Mouse (Mus musculus) heart, embryonic 10.5 days (tissue): ENCODE measurements at regions not wholly inside any gene's neighbourhood (a gene's known extent, or its start where the extent isn't known, plus 50 kb on each side); places are given as distances from the start of the nearest gene placed in this dataset.

ENCODE experiments used
- DNase-seq: peaks from one replicate; pipeline ENCODE4 v3.0.0-alpha.2; 2017; ENCODE audit warnings: low spot score
- H3K27ac ChIP-seq: fragments of 300-500 bp; sonication (generic); 2 replicates; pipeline ENCODE4 v1.5.1; 2016; ENCODE audit warnings: mild to moderate bottlenecking
- H3K27me3 ChIP-seq: fragments of 300-500 bp; sonication (generic); 2 replicates; pipeline ENCODE4 v1.6.1; 2016; ENCODE audit warnings: mild to moderate bottlenecking; ENCODE audit not compliant: poor library complexity, insufficient read depth, severe bottlenecking
- H3K36me3 ChIP-seq: fragments of 300-500 bp; sonication (generic); 2 replicates; pipeline ENCODE4 v1.6.1; 2016; ENCODE audit warnings: mild to moderate bottlenecking, moderate library complexity
- H3K4me1 ChIP-seq: fragments of 300-500 bp; sonication (generic); 2 replicates; pipeline ENCODE4 v1.6.1; 2016; ENCODE audit warnings: mild to moderate bottlenecking
- H3K4me3 ChIP-seq: fragments of 300-500 bp; sonication (generic); 2 replicates; pipeline ENCODE4 v1.5.1; 2016; ENCODE audit warnings: mild to moderate bottlenecking, moderate library complexity
- H3K9me3 ChIP-seq: fragments of 300-500 bp; sonication (generic); 2 replicates; pipeline ENCODE4 v1.6.1; 2016; ENCODE audit warnings: mild to moderate bottlenecking, moderate library complexity
- WGBS: fragments of 180-500 bp; shearing (Covaris S2); methylation state at CpG from one replicate; pipeline ENCODE4 v1.1.7; 2016; 5-methylcytosine and 5-hydroxymethylcytosine counted together

DNA sequence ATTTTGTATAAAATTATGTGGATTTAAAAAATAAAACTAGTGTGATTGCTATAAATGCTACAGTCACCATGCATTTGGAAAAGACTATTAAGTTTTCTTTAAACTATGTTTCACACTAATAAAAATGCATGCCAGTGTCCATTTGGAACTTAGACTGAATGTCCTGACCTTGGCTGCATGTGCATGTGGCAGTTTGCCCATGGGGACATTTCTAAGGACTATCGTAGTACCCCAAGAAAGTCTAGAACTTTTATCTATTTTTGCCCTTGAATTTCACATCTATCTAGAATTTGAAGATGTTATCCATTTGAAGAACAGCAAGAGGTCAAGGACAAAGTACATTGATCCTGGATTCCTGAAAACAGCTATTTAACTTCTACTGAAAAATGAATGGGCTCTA is 745.9 kb downstream of the Tmem182 start:
- H3K27me3 ChIP-seq: no peaks in the 10 kb centered on the region
- H3K4me3 ChIP-seq: no peak overlapping the region
- no peak for DNase-seq
- no peaks in the 10 kb centered on the region for H3K9me3 ChIP-seq
- H3K27ac ChIP-seq: no peak overlapping the region
- H3K4me1 ChIP-seq: no peaks in the 10 kb centered on the region
- 89% methylated on average over 1 of the region's 1 CpGs for WGBS
- H3K36me3 ChIP-seq: no peaks in the 10 kb centered on the region

DNA sequence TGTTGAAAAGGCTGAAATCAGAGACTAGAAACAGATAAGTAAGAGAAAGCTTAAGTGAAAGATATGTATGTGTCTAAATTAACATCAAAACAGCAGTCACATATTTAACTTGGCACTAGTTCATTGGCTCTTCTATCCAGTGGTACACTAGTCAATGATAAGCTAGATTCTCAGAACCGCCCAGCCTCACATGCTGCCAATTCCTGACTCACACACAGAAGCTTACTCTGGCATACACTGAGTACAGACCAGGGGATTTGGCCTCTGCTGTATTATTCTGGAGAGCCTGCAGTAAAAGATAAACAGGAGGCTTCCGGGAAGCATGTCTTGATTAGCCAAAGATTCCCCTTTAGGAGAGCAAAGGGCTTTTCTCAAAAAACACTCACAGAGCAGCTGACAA is 750.2 kb downstream of the Tmem182 start:
- Histone ChIP-seq H3K27ac (no peak overlapping the region), H3K36me3 (no peaks in the 10 kb centered on the region), H3K27me3 (no peaks in the 10 kb centered on the region), H3K9me3 (no peaks in the 10 kb centered on the region), H3K4me1 (no peaks in the 10 kb centered on the region), H3K4me3 (no peak overlapping the region)
- 42% methylated on average over 2 of the region's 2 CpGs for WGBS
- DNase-seq: no peak

DNA sequence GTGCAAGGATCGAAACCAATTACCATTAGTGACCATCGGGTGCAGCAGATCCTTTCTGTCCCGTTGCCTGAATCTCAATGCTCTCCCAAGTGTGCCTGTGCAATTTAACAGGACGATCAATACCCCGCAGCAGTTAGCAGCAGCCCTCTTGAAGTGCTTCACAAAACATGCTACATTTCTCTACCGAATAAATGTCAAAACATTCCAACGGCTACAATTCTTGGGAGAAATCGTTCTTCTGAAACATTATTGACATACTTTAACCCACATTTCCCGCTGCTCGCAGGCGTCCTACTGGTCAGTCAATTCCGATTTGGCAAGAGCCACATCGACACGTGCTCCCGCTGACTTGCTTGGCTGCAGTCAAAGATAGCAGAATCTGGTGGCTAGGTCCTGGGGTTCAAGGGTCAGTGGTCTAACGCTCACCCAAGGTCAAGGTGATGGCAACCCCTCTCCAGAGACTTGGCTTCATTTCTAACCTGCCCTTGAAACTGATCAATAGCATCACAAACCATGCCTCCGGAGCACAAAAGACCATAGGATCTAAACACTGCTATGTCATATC is 753.8 kb downstream of the Tmem182 start:
- Histone ChIP-seq H3K9me3 (no peaks in the 10 kb centered on the region), H3K4me3 (no peak overlapping the region), H3K27ac (no peak overlapping the region), H3K4me1 (no peaks in the 10 kb centered on the region), H3K27me3 (no peaks in the 10 kb centered on the region), H3K36me3 (no peaks in the 10 kb centered on the region)
- 85% methylated on average over 17 of the region's 17 CpGs for WGBS
- no peak for DNase-seq

- no peaks in the 10 kb centered on the region for H3K4me1 ChIP-seq
- no peak overlapping the region for H3K27ac ChIP-seq
- no peaks in the 10 kb centered on the region for H3K9me3 ChIP-seq
- no peak overlapping the region for H3K4me3 ChIP-seq
- DNase-seq: no peak
- WGBS: 85% methylated on average over 3 of the region's 3 CpGs
- no peaks in the 10 kb centered on the region for H3K27me3 ChIP-seq
- no peaks in the 10 kb centered on the region for H3K36me3 ChIP-seq
These were observed 754.6 kb downstream of the Tmem182 start for GRCm38 (mm10) chr1:41559991-41560390.

DNA sequence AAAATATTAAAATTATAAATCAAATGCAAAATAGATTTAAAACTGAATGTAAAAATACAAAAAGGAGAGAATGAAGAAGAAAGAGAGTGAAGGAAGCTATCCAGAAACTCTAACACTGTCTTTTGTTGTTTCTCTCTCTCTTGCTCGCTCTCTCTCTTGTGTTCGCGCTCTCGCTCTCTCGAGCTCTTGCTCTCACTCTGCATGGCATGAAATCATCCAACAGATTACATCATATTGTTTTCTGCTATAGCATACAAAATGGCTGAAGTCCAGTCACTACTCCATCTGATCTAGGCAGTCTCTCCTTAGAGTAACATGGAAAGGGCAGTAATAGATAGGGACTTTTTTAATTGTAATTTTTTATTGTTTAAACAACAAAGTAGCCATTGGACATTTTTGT is 798.1 kb downstream of the Tmem182 start:
- Histone ChIP-seq H3K27ac (no peak overlapping the region), H3K27me3 (no peaks in the 10 kb centered on the region), H3K4me3 (no peak overlapping the region), H3K4me1 (no peaks in the 10 kb centered on the region), H3K36me3 (no peaks in the 10 kb centered on the region), H3K9me3 (no peaks in the 10 kb centered on the region)
- 93% methylated on average over 5 of the region's 5 CpGs for WGBS
- no peak for DNase-seq

- H3K36me3 ChIP-seq: no peaks in the 10 kb centered on the region
- H3K27ac ChIP-seq: no peak overlapping the region
- H3K4me1 ChIP-seq: no peaks in the 10 kb centered on the region
- 84% methylated on average over 14 of the region's 14 CpGs for WGBS
- no peak overlapping the region for H3K4me3 ChIP-seq
- H3K9me3 ChIP-seq: no peaks in the 10 kb centered on the region
- no peak for DNase-seq
- no peaks in the 10 kb centered on the region for H3K27me3 ChIP-seq
These were observed 799.8 kb downstream of the Tmem182 start for GRCm38 (mm10) chr1:41604996-41605747.

DNA sequence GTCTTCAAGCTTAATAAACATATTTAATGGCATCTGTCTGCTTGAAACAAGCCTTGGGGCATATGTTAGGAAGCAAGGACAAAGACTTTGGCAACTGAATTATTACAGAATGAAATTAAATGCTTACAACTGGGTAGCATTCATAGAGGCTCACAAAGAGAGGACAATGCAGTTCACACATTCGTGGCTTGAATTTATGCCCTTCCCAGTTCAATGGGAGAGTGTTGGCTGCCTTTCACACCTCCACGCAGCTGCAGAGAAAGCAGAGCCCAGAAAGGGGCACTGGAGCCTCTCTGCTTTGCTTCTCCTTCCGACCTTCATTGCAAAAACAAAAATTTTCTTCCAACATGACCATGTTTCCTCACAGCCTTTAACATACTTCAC is 800.3 kb downstream of the Tmem182 start:
- Histone ChIP-seq H3K36me3 (no peaks in the 10 kb centered on the region), H3K27me3 (no peaks in the 10 kb centered on the region), H3K27ac (no peak overlapping the region), H3K4me1 (no peaks in the 10 kb centered on the region), H3K9me3 (no peaks in the 10 kb centered on the region), H3K4me3 (no peak overlapping the region)
- DNase-seq: no peak
- WGBS: 45% methylated on average over 3 of the region's 3 CpGs

DNA sequence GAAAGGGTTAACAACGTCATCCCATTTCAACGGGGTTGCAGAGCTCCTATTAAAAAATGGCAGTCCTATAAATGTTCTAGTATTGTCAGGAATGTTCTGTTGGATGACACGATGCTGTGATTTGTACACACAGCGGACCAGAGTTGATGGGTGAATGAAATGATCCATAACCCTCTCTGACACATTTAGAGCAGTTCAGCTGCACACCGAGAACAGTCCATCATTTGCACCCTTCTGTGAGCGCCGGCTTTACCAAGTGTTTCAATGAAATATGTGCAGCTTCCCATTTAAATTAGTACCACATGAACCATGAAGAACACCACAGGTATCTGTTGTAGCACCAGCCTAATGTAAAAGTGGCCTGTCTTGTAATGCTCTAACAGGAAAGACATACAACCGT is 805.4 kb downstream of the Tmem182 start:
- Histone ChIP-seq H3K4me3 (no peak overlapping the region), H3K27ac (no peak overlapping the region), H3K36me3 (no peaks in the 10 kb centered on the region), H3K4me1 (no peaks in the 10 kb centered on the region), H3K27me3 (no peaks in the 10 kb centered on the region), H3K9me3 (no peaks in the 10 kb centered on the region)
- DNase-seq: no peak
- 82% methylated on average over 8 of the region's 8 CpGs for WGBS

GRCm38 (mm10) chr1:41651804-41652203 is 846.4 kb downstream of the Tmem182 start:
- Histone ChIP-seq H3K27me3 (no peaks in the 10 kb centered on the region), H3K4me1 (no peaks in the 10 kb centered on the region; the same call in 1 of the 2 replicates), H3K36me3 (no peaks in the 10 kb centered on the region), H3K4me3 (no peak overlapping the region), H3K9me3 (no peaks in the 10 kb centered on the region), H3K27ac (no peak overlapping the region)
- no peak for DNase-seq
- 77% methylated on average over 9 of the region's 9 CpGs for WGBS

DNA sequence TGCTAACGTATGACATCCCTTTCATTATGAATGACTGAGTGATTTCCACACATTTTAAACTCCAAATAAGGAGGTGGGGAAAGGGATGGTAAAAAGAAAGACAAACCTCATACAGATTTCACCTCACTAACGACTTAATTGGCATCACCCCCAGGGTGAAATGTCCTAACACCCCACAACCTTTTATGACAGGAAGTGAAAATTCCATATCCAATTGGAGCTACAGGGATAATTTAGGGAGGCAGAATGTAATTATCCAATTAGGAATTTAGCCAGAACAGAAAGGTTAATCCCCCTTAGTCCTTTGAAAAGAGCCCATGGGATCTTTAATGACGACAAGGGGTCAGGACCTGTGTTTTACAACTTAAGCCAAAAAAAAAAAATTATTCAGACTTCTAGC is 846.8 kb downstream of the Tmem182 start:
- no peak for DNase-seq
- no peaks in the 10 kb centered on the region; the same call in 1 of the 2 replicates for H3K4me1 ChIP-seq
- WGBS: 62% methylated on average over 3 of the region's 3 CpGs
- H3K36me3 ChIP-seq: no peaks in the 10 kb centered on the region
- no peaks in the 10 kb centered on the region for H3K27me3 ChIP-seq
- no peaks in the 10 kb centered on the region for H3K9me3 ChIP-seq
- no peak overlapping the region for H3K4me3 ChIP-seq
- no peak overlapping the region for H3K27ac ChIP-seq

DNA sequence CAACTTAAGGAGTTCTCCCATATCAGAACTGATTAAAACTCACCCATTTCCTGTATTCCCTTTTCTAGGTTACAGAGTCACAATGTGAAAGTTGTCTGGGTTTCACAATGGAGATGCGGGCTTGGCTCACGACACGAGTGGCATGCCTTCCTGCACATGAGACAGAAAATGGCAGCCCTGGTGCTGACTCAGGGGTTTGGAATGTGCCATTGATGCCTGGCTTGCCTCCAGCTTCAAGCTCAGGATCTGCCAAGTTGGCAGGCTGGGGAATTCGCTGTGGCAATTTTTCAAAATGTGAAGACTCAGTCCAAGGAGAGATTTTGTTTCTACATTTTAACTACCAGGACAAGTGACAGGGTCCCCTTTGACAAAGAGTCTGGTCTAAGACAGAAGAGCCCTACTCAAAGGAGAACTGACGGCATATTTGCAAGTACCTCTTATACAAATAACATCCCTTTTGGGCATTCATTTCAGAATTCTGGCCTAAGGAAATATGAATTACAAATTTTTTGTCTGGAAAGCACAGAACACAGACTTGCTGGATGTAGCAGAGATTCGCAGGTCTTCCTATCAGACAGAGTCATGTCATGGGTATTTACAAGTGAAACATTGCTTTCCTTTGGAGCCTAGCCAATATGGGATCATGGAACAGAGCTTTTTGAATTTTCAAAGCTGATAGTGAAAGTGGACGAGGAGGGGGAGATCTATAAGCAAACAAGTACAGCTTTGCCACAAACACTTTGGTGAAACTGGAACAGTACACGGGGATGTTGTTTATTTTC is 847.4 kb downstream of the Tmem182 start:
- no peaks in the 10 kb centered on the region for H3K9me3 ChIP-seq
- H3K4me1 ChIP-seq: no peaks in the 10 kb centered on the region; the same call in 1 of the 2 replicates
- H3K36me3 ChIP-seq: no peaks in the 10 kb centered on the region
- no peak overlapping the region for H3K27ac ChIP-seq
- no peaks in the 10 kb centered on the region for H3K27me3 ChIP-seq
- H3K4me3 ChIP-seq: no peak overlapping the region
- 52% methylated on average over 8 of the region's 8 CpGs for WGBS
- peak; percentile 79 for DNase-seq

GRCm38 (mm10) chr1:41674086-41674485 is 868.7 kb downstream of the Tmem182 start:
- H3K9me3 ChIP-seq: no peaks in the 10 kb centered on the region
- H3K27me3 ChIP-seq: no peaks in the 10 kb centered on the region
- no peak overlapping the region for H3K4me3 ChIP-seq
- DNase-seq: no peak
- H3K27ac ChIP-seq: no peak overlapping the region
- no peaks in the 10 kb centered on the region for H3K36me3 ChIP-seq
- 79% methylated on average over 6 of the region's 6 CpGs for WGBS
- 0 out of 2 replicates have a peak, but pooled peaks cover 5% of the 10 kb centered on the region for H3K4me1 ChIP-seq

DNA sequence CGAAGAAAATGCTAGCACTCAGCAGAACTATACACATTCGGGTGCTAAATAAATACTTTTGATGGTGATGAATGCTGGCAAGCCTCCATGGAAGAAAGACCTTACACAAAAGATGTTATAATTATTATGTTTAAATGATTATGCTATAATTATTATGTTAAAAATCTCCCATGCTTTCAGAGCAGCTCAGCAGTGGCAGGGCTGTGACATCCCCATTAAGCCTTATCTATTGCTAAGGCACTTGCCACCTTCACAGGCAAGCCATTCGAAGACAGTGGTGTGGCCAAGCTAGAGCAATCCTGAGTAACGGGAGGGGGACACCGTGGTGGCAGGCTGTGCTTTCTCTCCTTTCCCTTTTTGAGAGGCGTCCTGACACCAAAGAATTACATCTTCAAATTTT is 869.9 kb downstream of the Tmem182 start:
- no peak for DNase-seq
- 0 out of 2 replicates have a peak, but pooled peaks cover 4% of the 10 kb centered on the region for H3K4me1 ChIP-seq
- no peaks in the 10 kb centered on the region for H3K36me3 ChIP-seq
- no peak overlapping the region for H3K27ac ChIP-seq
- H3K27me3 ChIP-seq: no peaks in the 10 kb centered on the region
- no peaks in the 10 kb centered on the region for H3K9me3 ChIP-seq
- H3K4me3 ChIP-seq: no peak overlapping the region
- WGBS: 49% methylated on average over 6 of the region's 6 CpGs
